Mouse (Mus musculus) CD4-positive, CD25-positive, alpha-beta regulatory T cell, adult 9 weeks (primary cell): ENCODE data around the gene Reg3g. TPM values are rescaled to one million over a fixed set of nuclear protein-coding genes. Genes with fewer than 3 reads are reported as not detected.

Experiments used
- polyA plus RNA-seq: library from polyadenylated mRNA; unstranded; fragments of 100-300 nt; shearing (Covaris generic); gene quantifications from one replicate; pipeline ENCODE4 v1.2.1, GENCODE M21; 2017

Gene Reg3g
- not detected for polyA plus RNA-seq

DNA sequence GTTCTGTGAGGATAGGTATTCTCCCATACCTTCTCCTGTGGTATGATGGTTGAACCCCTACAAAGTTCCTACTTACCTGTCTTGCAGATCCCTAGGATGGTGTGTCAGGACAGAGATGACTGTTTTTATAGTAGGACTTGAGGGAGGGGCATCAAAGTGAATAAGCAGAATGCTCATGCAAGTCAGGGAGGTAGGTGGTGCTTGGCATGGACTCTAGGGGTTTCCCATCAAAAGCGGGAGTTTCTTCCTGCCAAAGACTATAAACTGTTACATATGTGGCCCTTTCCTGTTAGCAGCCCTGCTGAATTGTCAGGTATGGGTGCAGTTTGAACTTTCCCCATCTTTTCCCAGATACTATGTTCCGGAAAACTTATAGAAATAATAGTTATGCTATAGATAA is at the start of gene Reg3g:
Reg3g (minus strand) TSS at position 101 of the 400 bp plus-strand sequence.

DNA sequence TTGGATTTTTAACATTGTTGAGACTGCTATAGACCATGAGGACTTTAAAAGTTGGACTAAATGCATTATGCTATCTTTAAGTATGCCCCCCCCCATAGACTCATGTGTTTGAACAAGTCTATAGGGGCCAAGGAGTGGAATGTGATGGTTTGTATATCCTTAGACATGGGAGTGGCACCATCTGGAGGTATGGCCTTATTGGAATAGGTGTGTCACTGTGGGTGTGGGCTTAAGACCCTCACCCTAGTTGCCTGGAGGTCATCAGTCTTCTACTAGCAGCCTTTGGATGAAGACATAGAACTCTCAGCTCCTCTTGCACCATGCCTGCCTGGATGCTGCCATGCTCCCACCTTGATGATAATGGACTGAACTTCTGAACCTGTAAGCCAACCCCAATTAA is 46.3 kb downstream of the Reg3g start, which contains the start of gene Reg1:
Reg1 (plus strand) TSS at position 301 of the 400 bp plus-strand sequence.

Other genes with a start within 250 kb of the Reg3g start
- not detected for gene Reg3b, start 98.2 kb downstream of the Reg3g start, polyA plus RNA-seq
- not detected for gene Reg3d, start 90.0 kb downstream of the Reg3g start, polyA plus RNA-seq
- gene Reg3a, start 88.2 kb downstream of the Reg3g start, polyA plus RNA-seq: not detected
- gene Reg2, start 73.2 kb downstream of the Reg3g start, polyA plus RNA-seq: not detected
- not detected for gene Reg1, start 46.2 kb downstream of the Reg3g start, polyA plus RNA-seq